Mouse (Mus musculus) adrenal gland (tissue): ENCODE measurements around the gene Ctag2.

ENCODE experiments used
- intact Hi-C: fragments of 180-260 bp; cut with DNase I; formaldehyde crosslinking; loops from one replicate; pipeline ENCODE4 v1.15.1; 2025
- long read RNA-seq, 2 experiments: library from polyadenylated mRNA; unstranded; transcript quantifications; one replicate each; pipeline ENCODE4 v2.0.0; 2020; ENCODE audit warnings: borderline replicate concordance in 1 of 2; ENCODE audit not compliant: insufficient replicate concordance in 1 of 2

Ctag2 gene
- long read RNA-seq, experiment 1, result 0 reads
- long read RNA-seq, experiment 2, result 0 reads

GRCm38 (mm10) chrX:65047344-65047743 is at the start of gene Ctag2:
TSS of gene Ctag2 (plus strand) at chrX:65047644.
- intact Hi-C loops, result no loop called here
